Mouse (Mus musculus) liver, postnatal 0 days (tissue): ENCODE results near the gene Ccl27b.
"Not testable (repeated sequence)": the region's sequence is repeated elsewhere in the genome, so short reads cannot be mapped to it uniquely, and the experiment has no call there.

Experiments
- CTCF ChIP-seq: sonication (generic); IDR thresholded peaks from 2 replicates; pipeline ENCODE4 v1.5.1; 2016; ENCODE audit warnings: antibody characterized with exemption, low read depth
- EP300 ChIP-seq: IDR thresholded peaks from 2 replicates; pipeline ENCODE4 v1.6.1; 2016; ENCODE audit warnings: antibody characterized with exemption, low read depth, mild to moderate bottlenecking

DNA sequence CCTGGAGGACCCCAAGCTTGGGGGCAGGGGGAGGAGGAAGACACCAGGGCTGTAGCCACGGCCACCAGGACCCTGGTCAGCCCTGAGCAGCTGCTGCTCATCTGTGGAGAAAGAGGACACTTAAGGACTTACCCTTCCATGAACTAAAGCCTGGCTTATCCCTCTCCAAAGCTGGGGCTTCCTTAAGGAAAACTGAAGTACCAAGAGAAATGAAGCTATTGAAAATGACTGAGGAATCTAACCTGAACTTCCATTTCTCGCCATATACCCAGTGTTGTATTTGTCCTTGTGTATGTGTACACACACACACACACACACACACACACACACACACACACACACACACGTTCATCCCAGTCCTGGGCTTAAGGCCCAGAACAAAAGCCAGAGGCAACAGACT is 6.7 kb downstream of the Ccl27b start, which contains the start of gene Il11ra2:
- not testable (repeated sequence) for TF ChIP-seq CTCF, EP300
